Mouse (Mus musculus) kidney, embryonic 15.5 days (tissue): ENCODE measurements around the gene Glod4. TPM values are rescaled to one million over a fixed set of nuclear protein-coding genes. Genes with fewer than 3 reads are reported as not detected.

Experiments used
- ATAC-seq: fragments of 200-750 bp; cut with Nextera tagmentation; replicated peaks from 2 replicates; pipeline ENCODE4 v1.8.0; 2017; ENCODE audit warnings: moderate TSS enrichment; ENCODE audit not compliant: low FRiP score
- H3K27ac ChIP-seq: fragments of 300-500 bp; sonication (generic); 2 replicates; pipeline ENCODE4 v1.5.1; 2015; ENCODE audit warnings: mild to moderate bottlenecking, inconsistent platforms
- H3K27me3 ChIP-seq: fragments of 300-500 bp; sonication (generic); 2 replicates; pipeline ENCODE4 v1.6.1; 2015; ENCODE audit warnings: inconsistent platforms
- H3K36me3 ChIP-seq: fragments of 300-500 bp; sonication (generic); 2 replicates; pipeline ENCODE4 v1.6.1; 2015; ENCODE audit warnings: inconsistent platforms
- H3K4me1 ChIP-seq: fragments of 300-500 bp; sonication (generic); 2 replicates; pipeline ENCODE4 v1.6.1; 2015; ENCODE audit warnings: inconsistent platforms
- H3K4me2 ChIP-seq: fragments of 300-500 bp; sonication (generic); 2 replicates; pipeline ENCODE4 v1.6.1; 2015; ENCODE audit warnings: moderate library complexity, mild to moderate bottlenecking, inconsistent platforms
- H3K4me3 ChIP-seq: fragments of 300-500 bp; sonication (generic); replicated peaks from 2 replicates; pipeline ENCODE4 v1.5.1; 2015; ENCODE audit warnings: mild to moderate bottlenecking, inconsistent platforms
- H3K9ac ChIP-seq: fragments of 300-500 bp; sonication (generic); 2 replicates; pipeline ENCODE4 v1.6.1; 2015; ENCODE audit warnings: mild to moderate bottlenecking, inconsistent platforms
- H3K9me3 ChIP-seq: fragments of 300-500 bp; sonication (generic); replicated peaks from 2 replicates; pipeline ENCODE4 v1.6.1; 2016; ENCODE audit warnings: inconsistent platforms
- WGBS: fragments of 180-500 bp; shearing (Covaris S2); methylation state at CpG from one replicate; pipeline ENCODE4 v1.1.7; 2015; ENCODE audit warnings: mixed read lengths; 5-methylcytosine and 5-hydroxymethylcytosine counted together
- polyA plus RNA-seq: library from polyadenylated mRNA; unstranded; fragments of >200 nt; fragmentation: Nextera tagmentation; extraction: Ambion mirVana; gene quantifications from 2 replicates; pipeline ENCODE4 v1.2.1, GENCODE M21; 2015

Gene Glod4
- polyA plus RNA-seq, 1 experiment from 2014 or later = 144 TPM

GRCm38 (mm10) chr11:76183745-76184144 lies 59.8 kb downstream of the Glod4 start:
- no peaks in the 10 kb centered on the region for H3K27me3 ChIP-seq
- no peak overlapping the region for H3K4me2 ChIP-seq
- no peak for ATAC-seq
- H3K4me1 ChIP-seq = peaks cover 6% of the 10 kb centered on the region
- WGBS = 89% methylated on average over 4 of the region's 4 CpGs
- H3K4me3 ChIP-seq = no peak overlapping the region
- no peak overlapping the region for H3K9ac ChIP-seq
- H3K36me3 ChIP-seq = no peaks in the 10 kb centered on the region
- H3K27ac ChIP-seq = no peak overlapping the region
- no peaks in the 10 kb centered on the region for H3K9me3 ChIP-seq

GRCm38 (mm10) chr11:76180146-76180540 lies 63.4 kb downstream of the Glod4 start:
- Histone ChIP-seq H3K9me3 (no peaks in the 10 kb centered on the region), H3K9ac (peak overlapping the region; percentile 62), H3K4me1 (peaks cover 12% of the 10 kb centered on the region), H3K36me3 (peaks cover 17% of the 10 kb centered on the region), H3K4me3 (peak overlapping the region; percentile 81), H3K27ac (no peak overlapping the region), H3K4me2 (peak overlapping the region; percentile 87), H3K27me3 (no peaks in the 10 kb centered on the region)
- WGBS = 17% methylated on average over 7 of the region's 7 CpGs
- no peak for ATAC-seq

GRCm38 (mm10) chr11:76179495-76180145 lies 63.9 kb downstream of the Glod4 start, which contains the start of the genes Vps53 and Fam57a:
TSS of gene Vps53 (minus strand) at chr11:76179647.
TSS of gene Fam57a (plus strand) at chr11:76179671.
- peak within 1 kb of the TSS; percentile 63 for H3K27ac ChIP-seq
- WGBS = under 1% methylated on average over 37 of the region's 37 CpGs
- ATAC-seq = peak; percentile 92

GRCm38 (mm10) chr11:76178726-76179494 lies 64.6 kb downstream of the Glod4 start:
- peak overlapping the region; percentile 81 for H3K4me3 ChIP-seq
- H3K9ac ChIP-seq = peak overlapping the region; percentile 62
- peaks cover 12% of the 10 kb centered on the region for H3K4me1 ChIP-seq
- WGBS = 1% methylated on average over 28 of the region's 28 CpGs
- H3K36me3 ChIP-seq = peaks cover 24% of the 10 kb centered on the region
- no peaks in the 10 kb centered on the region for H3K27me3 ChIP-seq
- ATAC-seq = peak; percentile 81
- H3K4me2 ChIP-seq = peak overlapping the region; percentile 87
- H3K27ac ChIP-seq = peak overlapping the region; percentile 63
- H3K9me3 ChIP-seq = no peaks in the 10 kb centered on the region

More at GRCm38 (mm10) chr11:76179495-76180145, 63.9 kb downstream of the Glod4 start, which contains the start of the genes Vps53 and Fam57a:
- Histone ChIP-seq H3K4me1 (peaks cover 12% of the 10 kb centered on the region), H3K36me3 (peaks cover 20% of the 10 kb centered on the region), H3K27me3 (no peaks in the 10 kb centered on the region), H3K9me3 (no peaks in the 10 kb centered on the region), H3K4me3 (peak within 1 kb of the TSS; percentile 81), H3K9ac (peak within 1 kb of the TSS; percentile 62), H3K4me2 (peak within 1 kb of the TSS; percentile 87)

- H3K27ac ChIP-seq = no peak overlapping the region
- no peaks in the 10 kb centered on the region for H3K27me3 ChIP-seq
- H3K4me2 ChIP-seq = no peak overlapping the region
- no peak overlapping the region for H3K9ac ChIP-seq
- H3K9me3 ChIP-seq = no peaks in the 10 kb centered on the region
- ATAC-seq = no peak
- H3K4me1 ChIP-seq = no peaks in the 10 kb centered on the region
- peaks cover 27% of the 10 kb centered on the region for H3K36me3 ChIP-seq
- 66% methylated on average over 5 of the region's 5 CpGs for WGBS
- no peak overlapping the region for H3K4me3 ChIP-seq
Measured at GRCm38 (mm10) chr11:76170207-76170606, 73.3 kb downstream of the Glod4 start.

- WGBS = 81% methylated on average over 3 of the region's 3 CpGs
- H3K27me3 ChIP-seq = no peaks in the 10 kb centered on the region
Measured at GRCm38 (mm10) chr11:76168976-76169375, 74.5 kb downstream of the Glod4 start.

GRCm38 (mm10) chr11:76167079-76167765 lies 76.3 kb downstream of the Glod4 start:
- H3K27me3 ChIP-seq = no peaks in the 10 kb centered on the region
- H3K4me1 ChIP-seq = no peaks in the 10 kb centered on the region
- no peak overlapping the region for H3K9ac ChIP-seq
- no peak overlapping the region for H3K27ac ChIP-seq
- WGBS = 31% methylated on average over 5 of the region's 5 CpGs
- H3K4me3 ChIP-seq = no peak overlapping the region
- ATAC-seq = no peak
- H3K36me3 ChIP-seq = peaks cover 20% of the 10 kb centered on the region
- no peaks in the 10 kb centered on the region for H3K9me3 ChIP-seq
- no peak overlapping the region for H3K4me2 ChIP-seq

More at GRCm38 (mm10) chr11:76168976-76169375, 74.5 kb downstream of the Glod4 start:
- Histone ChIP-seq H3K9ac (no peak overlapping the region), H3K9me3 (no peaks in the 10 kb centered on the region), H3K36me3 (peaks cover 23% of the 10 kb centered on the region), H3K4me1 (no peaks in the 10 kb centered on the region), H3K4me3 (no peak overlapping the region), H3K4me2 (no peak overlapping the region), H3K27ac (no peak overlapping the region)
- ATAC-seq = no peak

- H3K9me3 ChIP-seq = no peaks in the 10 kb centered on the region
- H3K4me1 ChIP-seq = no peaks in the 10 kb centered on the region
- H3K9ac ChIP-seq = no peak overlapping the region
- no peak overlapping the region for H3K4me2 ChIP-seq
- no peak overlapping the region for H3K4me3 ChIP-seq
- no peak for ATAC-seq
- H3K27ac ChIP-seq = no peak overlapping the region
- no peaks in the 10 kb centered on the region for H3K27me3 ChIP-seq
- peaks cover 16% of the 10 kb centered on the region for H3K36me3 ChIP-seq
- WGBS = 94% methylated on average over 4 of the region's 4 CpGs
Measured at GRCm38 (mm10) chr11:76166657-76167056, 76.9 kb downstream of the Glod4 start.

GRCm38 (mm10) chr11:76160251-76160650 lies 83.3 kb downstream of the Glod4 start:
- 31% methylated on average over 6 of the region's 6 CpGs for WGBS
- Histone ChIP-seq H3K4me1 (peaks cover 10% of the 10 kb centered on the region; the same call in 1 of the 2 replicates), H3K36me3 (peaks cover 38% of the 10 kb centered on the region), H3K27me3 (no peaks in the 10 kb centered on the region), H3K9me3 (no peaks in the 10 kb centered on the region), H3K4me2 (no peak overlapping the region), H3K9ac (no peak overlapping the region), H3K4me3 (no peak overlapping the region), H3K27ac (0 out of 2 replicates have a peak overlapping the region, but pooled peaks have one; percentile 37)
- ATAC-seq = no peak

GRCm38 (mm10) chr11:76158375-76158774 lies 85.2 kb downstream of the Glod4 start:
- ATAC-seq = no peak
- WGBS = 89% methylated on average over 2 of the region's 2 CpGs

GRCm38 (mm10) chr11:76154861-76155260 lies 88.7 kb downstream of the Glod4 start:
- H3K9ac ChIP-seq = no peak overlapping the region
- H3K4me1 ChIP-seq = 0 out of 2 replicates have a peak, but pooled peaks cover 4% of the 10 kb centered on the region
- WGBS = 90% methylated on average over 2 of the region's 2 CpGs
- no peak overlapping the region for H3K4me3 ChIP-seq
- ATAC-seq = no peak
- H3K27ac ChIP-seq = no peak overlapping the region
- H3K4me2 ChIP-seq = no peak overlapping the region
- H3K36me3 ChIP-seq = peaks cover 29% of the 10 kb centered on the region
- no peaks in the 10 kb centered on the region for H3K9me3 ChIP-seq
- H3K27me3 ChIP-seq = no peaks in the 10 kb centered on the region

More at GRCm38 (mm10) chr11:76158375-76158774, 85.2 kb downstream of the Glod4 start:
- H3K27ac ChIP-seq = no peak overlapping the region
- no peaks in the 10 kb centered on the region for H3K27me3 ChIP-seq
- H3K4me2 ChIP-seq = no peak overlapping the region
- H3K36me3 ChIP-seq = peaks cover 43% of the 10 kb centered on the region
- no peak overlapping the region for H3K4me3 ChIP-seq
- H3K9ac ChIP-seq = no peak overlapping the region
- H3K9me3 ChIP-seq = no peaks in the 10 kb centered on the region
- peaks cover 10% of the 10 kb centered on the region; the same call in 1 of the 2 replicates for H3K4me1 ChIP-seq
